Mouse (Mus musculus): ENCODE results near the gene Srgap2. TPM values are rescaled to one million over a fixed set of nuclear protein-coding genes. Genes with fewer than 3 reads are reported as not detected.

The Srgap2 gene
- polyA plus RNA-seq (2017; shearing (Covaris generic)) = 53.3 TPM

DNA sequence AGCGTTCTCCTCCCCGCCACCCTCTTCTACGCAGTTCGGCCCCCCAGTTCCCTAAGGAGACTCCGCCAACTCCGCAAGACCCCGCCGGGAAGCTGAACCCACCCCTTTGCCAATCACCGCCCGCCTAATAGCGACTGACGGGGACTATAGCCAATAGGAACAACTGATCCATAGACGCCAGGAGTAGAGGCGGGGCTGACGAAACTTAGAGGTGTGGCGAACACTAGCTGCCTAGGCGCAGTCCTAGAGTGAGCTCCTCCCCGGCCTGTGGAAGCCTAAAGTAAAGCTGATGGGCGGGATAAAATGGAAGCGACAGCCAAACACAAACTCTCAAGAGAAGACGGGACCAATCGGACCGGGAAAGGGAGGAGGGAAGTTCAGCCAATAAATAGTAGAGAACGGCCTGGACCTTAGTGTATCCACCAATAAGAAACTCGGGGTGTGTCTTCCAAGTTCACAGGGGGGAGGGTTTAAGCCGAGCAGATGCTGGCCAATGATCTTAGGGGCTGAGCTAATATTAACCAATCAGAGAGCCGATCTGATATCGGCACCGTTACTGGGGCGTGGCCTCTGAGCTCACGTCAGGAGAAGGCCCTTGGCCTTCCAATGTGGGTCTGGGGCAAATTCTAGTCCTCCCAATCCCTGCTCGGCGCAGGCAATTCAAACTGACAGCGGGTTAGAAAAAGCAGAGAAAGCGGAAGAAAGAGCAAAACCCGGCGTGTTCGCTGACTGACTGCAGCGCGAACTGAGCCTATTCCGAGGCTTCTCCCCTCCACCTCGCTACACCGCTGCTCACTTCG is at the start of gene Srgap2, which contains the start of gene Fam72a:
Gene Srgap2, minus strand, starts transcription at position 72 of the 800 bp plus-strand sequence.
Gene Fam72a, plus strand, starts transcription at position 623 of the 800 bp plus-strand sequence.

GRCm38 (mm10) chr1:131279456-131279776 is 247.7 kb downstream of the Srgap2 start, which contains the start of gene Ikbke:
TSS of gene Ikbke (minus strand) at chr1:131279606.

GRCm38 (mm10) chr1:131245089-131245856 is 281.9 kb downstream of the Srgap2 start, which contains the start of gene Rassf5:
TSS of gene Rassf5 (minus strand) at chr1:131245258.

Other genes starting within 250 kb of the Srgap2 start
- 126 TPM for gene Ikbke, start 247.7 kb downstream of the Srgap2 start, polyA plus RNA-seq (2017; shearing (Covaris generic))
- gene Fam72a, start 551 bp upstream of the Srgap2 start, polyA plus RNA-seq (2017; shearing (Covaris generic)) = 0.62 TPM
- gene Avpr1b, start 71.9 kb upstream of the Srgap2 start, polyA plus RNA-seq (2017; shearing (Covaris generic)) = not detected
- gene Ctse, start 111.0 kb upstream of the Srgap2 start, polyA plus RNA-seq (2017; shearing (Covaris generic)) = 443 TPM
- gene Rab7b, start 161.3 kb upstream of the Srgap2 start, polyA plus RNA-seq (2017; shearing (Covaris generic)) = 0.44 TPM
- gene Slc26a9, start 216.7 kb upstream of the Srgap2 start, polyA plus RNA-seq (2017; shearing (Covaris generic)) = not detected

Measured in effector memory CD4-positive, alpha-beta T cell, adult 5 months (primary cell).